9 mouse cellular contexts compared by ENCODE assay signal in genomic region chr6:84593693-84594092, GRCm38 (mm10). TPM values are rescaled to one million over a fixed set of nuclear protein-coding genes. Genes with fewer than 3 reads are reported as not detected.
DNase-seq lines count a peak whose midpoint lies in the region; ATAC-seq and TF ChIP-seq lines count a peak whose summit lies in the region.
"Had no signal": no experiment of that assay in that cellular context is flagged by ENCODE, and none has a peak within 500 bp of the region (broad histone marks: within the 10 kb centered on the region; RNA-seq: fewer than 3 reads in every experiment).

Gene Cyp26b1 (minus strand): TSS chr6:84593908.

- no peak for TF ChIP-seq CTCF in heart, adult 2 months (IDR thresholded peaks at IDR 0.05)

- no peak within 1 kb of the TSS for H3K27ac ChIP-seq in heart, adult 2 months
- no peak within 1 kb of the TSS for H3K27ac ChIP-seq in neural tube, embryonic 11.5 days (ENCODE audit: low read depth, low read length)
- peak within 1 kb of the TSS; percentile 70 for H3K27ac ChIP-seq in hindbrain, embryonic 13.5 days
- no peak within 1 kb of the TSS for H3K27ac ChIP-seq in midbrain, embryonic 16.5 days (ENCODE audit: low read length)

- H3K27me3 ChIP-seq in heart, adult 2 months (ENCODE audit: control insufficient read depth, insufficient read depth, low read length) = 0 out of 2 replicates have a peak, but pooled peaks cover 3% of the 10 kb centered on the region
- H3K27me3 ChIP-seq in neural tube, embryonic 11.5 days (ENCODE audit: control insufficient read depth, insufficient read depth, low read length) = peaks cover 15% of the 10 kb centered on the region
- H3K27me3 ChIP-seq in hindbrain, embryonic 13.5 days = peaks cover 44% of the 10 kb centered on the region
- H3K27me3 ChIP-seq in midbrain, embryonic 16.5 days (ENCODE audit: control insufficient read depth, insufficient read depth, low read depth, low read length) = peaks cover 16% of the 10 kb centered on the region

- no peaks in the 10 kb centered on the region for H3K9me3 ChIP-seq in neural tube, embryonic 11.5 days (ENCODE audit: control insufficient read depth, low read length)
- no peaks in the 10 kb centered on the region for H3K9me3 ChIP-seq in hindbrain, embryonic 13.5 days
- no peaks in the 10 kb centered on the region for H3K9me3 ChIP-seq in midbrain, embryonic 16.5 days (replicated peaks; ENCODE audit: control insufficient read depth, low read length, poor library complexity, severe bottlenecking)

- ATAC-seq in neural tube, embryonic 11.5 days (ENCODE audit: insufficient read depth, low FRiP score, low TSS enrichment) = 0 out of 2 replicates have a peak, but pooled peaks have one; percentile 21
- peak; percentile 40; the same call in 1 of the 2 replicates for ATAC-seq in hindbrain, embryonic 13.5 days (ENCODE audit: low FRiP score)
- peak; percentile 18; the same call in 1 of the 2 replicates for ATAC-seq in midbrain, embryonic 16.5 days
- ATAC-seq in CD4-positive, CD25-positive, alpha-beta regulatory T cell, adult 4 months = no peak

- WGBS in heart, adult 2 months = 90% methylated on average over 10 of the region's 10 CpGs
- WGBS in neural tube, embryonic 11.5 days = 78% methylated on average over 9 of the region's 10 CpGs
- 58% methylated on average over 10 of the region's 10 CpGs for WGBS in hindbrain, embryonic 13.5 days
- WGBS in midbrain, embryonic 16.5 days = 77% methylated on average over 10 of the region's 10 CpGs

- intact Hi-C loops in heart, adult 2 months (cut with DNase I) = loop anchor here (5.0 kb wide), 2 partner anchors 271 to 319 kb away; no protein-coding TSS in a partner anchor
- intact Hi-C loops in heart, postnatal 10 days (cut with DNase I) = loop anchor here (5.0 to 10.0 kb wide), 3 partner anchors 166 to 421 kb away; no protein-coding TSS in a partner anchor

- no peaks in the 10 kb centered on the region for H3K36me3 ChIP-seq in heart, adult 2 months (ENCODE audit: control insufficient read depth, insufficient read depth, low read length)
- no peaks in the 10 kb centered on the region for H3K36me3 ChIP-seq in neural tube, embryonic 11.5 days (ENCODE audit: control insufficient read depth, insufficient read depth, low read length)
- no peaks in the 10 kb centered on the region for H3K36me3 ChIP-seq in hindbrain, embryonic 13.5 days
- H3K36me3 ChIP-seq in midbrain, embryonic 16.5 days (ENCODE audit: control insufficient read depth, insufficient read depth, low read length) = no peaks in the 10 kb centered on the region

- DNase-seq in heart, adult 2 months = peak in 1 of 2 experiments; percentile 13
- no peak for DNase-seq in heart, postnatal 10 days
- no peak for DNase-seq in neural tube, embryonic 11.5 days (ENCODE audit: low spot score)
- no peak for DNase-seq in neural tube, embryonic 10.5 days (ENCODE audit: extremely low spot score, low spot score)
- no peak for DNase-seq in thymus, postnatal 14 days

- H3K4me3 ChIP-seq in heart, adult 2 months = no peak within 1 kb of the TSS
- H3K4me3 ChIP-seq in neural tube, embryonic 11.5 days (ENCODE audit: low read depth, low read length) = no peak within 1 kb of the TSS
- H3K4me3 ChIP-seq in hindbrain, embryonic 13.5 days = peak within 1 kb of the TSS; percentile 49
- peak within 1 kb of the TSS; percentile 8 for H3K4me3 ChIP-seq in midbrain, embryonic 16.5 days (ENCODE audit: low read depth, low read length)

- no peak for TF ChIP-seq EP300 in heart, adult 2 months (IDR thresholded peaks at IDR 0.05; ENCODE audit: insufficient read depth, low read depth, low read length)

- peaks cover 10% of the 10 kb centered on the region for H3K4me1 ChIP-seq in heart, adult 2 months (ENCODE audit: control insufficient read depth, insufficient read depth, low read length)
- peaks cover 10% of the 10 kb centered on the region; the same call in 1 of the 2 replicates for H3K4me1 ChIP-seq in neural tube, embryonic 11.5 days (ENCODE audit: control insufficient read depth, insufficient read depth, low read length)
- H3K4me1 ChIP-seq in hindbrain, embryonic 13.5 days (replicated peaks) = peaks cover 37% of the 10 kb centered on the region
- H3K4me1 ChIP-seq in midbrain, embryonic 16.5 days (ENCODE audit: control insufficient read depth, insufficient read depth, low read length) = peaks cover 19% of the 10 kb centered on the region

- H3K9ac ChIP-seq in heart, adult 2 months (ENCODE audit: low read depth, low read length) = no peak within 1 kb of the TSS
- no peak within 1 kb of the TSS for H3K9ac ChIP-seq in neural tube, embryonic 11.5 days (ENCODE audit: low read length)
- H3K9ac ChIP-seq in hindbrain, embryonic 13.5 days = peak within 1 kb of the TSS; percentile 63
- peak within 1 kb of the TSS; percentile 27; the same call in 1 of the 2 replicates for H3K9ac ChIP-seq in midbrain, embryonic 16.5 days (ENCODE audit: low read depth, low read length)

- no peaks in the 10 kb centered on the region for H3K79me2 ChIP-seq in heart, adult 2 months (replicated peaks; ENCODE audit: control insufficient read depth, insufficient read depth, low read length)

- no peak for TF ChIP-seq POLR2A in heart, adult 2 months (IDR thresholded peaks at IDR 0.05; ENCODE audit: insufficient read depth, low read depth, low read length)

- H3K4me2 ChIP-seq in neural tube, embryonic 11.5 days (ENCODE audit: low read depth) = no peak within 1 kb of the TSS
- peak within 1 kb of the TSS; percentile 84 for H3K4me2 ChIP-seq in hindbrain, embryonic 13.5 days
- no peak within 1 kb of the TSS for H3K4me2 ChIP-seq in midbrain, embryonic 16.5 days (ENCODE audit: low read length)

RNA-seq across cellular contexts. Expression of gene Cyp26b1, which starts in this region (rescaled TPM):
- 10 to 100 TPM; 17.1 to 41.4 TPM for total RNA-seq in heart, adult 2 months (2021)
- 1.8 and 30.9 TPM in 2 replicates for polyA plus RNA-seq in heart, adult 2 months (2012; rRNA removed)
- 1 to 10 TPM; 1.8 to 2.0 TPM for total RNA-seq in heart, postnatal 10 days (2021)
- 1.9 and 2.6 TPM in 2 replicates for polyA plus RNA-seq in neural tube, embryonic 11.5 days (2014; fragmentation: Nextera tagmentation; extraction: Ambion mirVana)
- polyA plus RNA-seq in hindbrain, embryonic 13.5 days (2015; fragmentation: Nextera tagmentation; extraction: Ambion mirVana) = 55.5 and 62.8 TPM in 2 replicates
- 8.8 and 10.2 TPM in 2 replicates for polyA plus RNA-seq in midbrain, embryonic 16.5 days (2015; fragmentation: Nextera tagmentation; extraction: Ambion mirVana)
- polyA plus RNA-seq in CD4-positive, CD25-positive, alpha-beta regulatory T cell, adult 4 months (2017; shearing (Covaris generic)) = 1 to 10 TPM in 1 of 2 experiments, under 1 TPM in 1; 0.63 to 1.2 TPM
- total RNA-seq: megakaryocyte-erythroid progenitor cell, adult 5-6 weeks had no signal

Comparison
In these comparisons a context has a peak if more than half of its experiments do, and no peak if none do; other contexts are left out.
1. RNA of gene Cyp26b1 (total RNA-seq): 17.1 to 41.4 TPM in heart, adult 2 months; 1.8 to 2.0 TPM in heart, postnatal 10 days; every median in the first group is over 4 times any median in the second.
2. H3K4me3 ChIP-seq: peak in hindbrain, embryonic 13.5 days (single experiment) and midbrain, embryonic 16.5 days (single experiment); none in heart, adult 2 months (single experiment) and neural tube, embryonic 11.5 days (single experiment).
3. H3K9ac ChIP-seq: peak in hindbrain, embryonic 13.5 days (single experiment) and midbrain, embryonic 16.5 days (single experiment); none in heart, adult 2 months (single experiment) and neural tube, embryonic 11.5 days (single experiment).